Mouse (Mus musculus): Measurements from ENCODE around the gene Myo15b. TPM values are rescaled to one million over a fixed set of nuclear protein-coding genes. Genes with fewer than 3 reads are reported as not detected.

Myo15b gene
- polyA plus RNA-seq, 1 experiment from 2014 or later: 12.6 TPM

Other genes starting within 250 kb of the Myo15b start
- 42.8 and 47.1 TPM in 2 replicates for gene Mif4gd, start 245.4 kb upstream of the Myo15b start, polyA plus RNA-seq (2015; fragmentation: Nextera tagmentation; extraction: Ambion mirVana)
- gene Slc25a19, start 230.1 kb upstream of the Myo15b start, polyA plus RNA-seq (2015; fragmentation: Nextera tagmentation; extraction: Ambion mirVana): 51.0 and 56.1 TPM in 2 replicates
- 86.5 and 87.0 TPM in 2 replicates for gene Grb2, start 149.8 kb upstream of the Myo15b start, polyA plus RNA-seq (2015; fragmentation: Nextera tagmentation; extraction: Ambion mirVana)
- gene Tmem94, start 93.0 kb upstream of the Myo15b start, polyA plus RNA-seq (2015; fragmentation: Nextera tagmentation; extraction: Ambion mirVana): 33.4 and 34.5 TPM in 2 replicates
- gene Caskin2, start 44.8 kb upstream of the Myo15b start, polyA plus RNA-seq (2015; fragmentation: Nextera tagmentation; extraction: Ambion mirVana): 21.5 and 23.6 TPM in 2 replicates
- 48.1 and 50.2 TPM in 2 replicates for gene Tsen54, start 43.7 kb upstream of the Myo15b start, polyA plus RNA-seq (2015; fragmentation: Nextera tagmentation; extraction: Ambion mirVana)
- 58.3 and 64.5 TPM in 2 replicates for gene Llgl2, start 34.4 kb upstream of the Myo15b start, polyA plus RNA-seq (2015; fragmentation: Nextera tagmentation; extraction: Ambion mirVana)
- 4.7 and 5.0 TPM in 2 replicates for gene Smim5, start 41.6 kb downstream of the Myo15b start, polyA plus RNA-seq (2015; fragmentation: Nextera tagmentation; extraction: Ambion mirVana)
- 11.8 and 12.8 TPM in 2 replicates for gene Smim6, start 53.6 kb downstream of the Myo15b start, polyA plus RNA-seq (2015; fragmentation: Nextera tagmentation; extraction: Ambion mirVana)
- gene Sap30bp, start 74.9 kb downstream of the Myo15b start, polyA plus RNA-seq (2015; fragmentation: Nextera tagmentation; extraction: Ambion mirVana): 35.9 and 38.9 TPM in 2 replicates
- 25.3 and 26.9 TPM in 2 replicates for gene Recql5, start 75.1 kb downstream of the Myo15b start, polyA plus RNA-seq (2015; fragmentation: Nextera tagmentation; extraction: Ambion mirVana)
- gene Itgb4, start 116.3 kb downstream of the Myo15b start, polyA plus RNA-seq (2015; fragmentation: Nextera tagmentation; extraction: Ambion mirVana): 2.5 and 3.4 TPM in 2 replicates
- 222 and 240 TPM in 2 replicates for gene Galk1, start 154.3 kb downstream of the Myo15b start, polyA plus RNA-seq (2015; fragmentation: Nextera tagmentation; extraction: Ambion mirVana)
- 1,676 and 1,744 TPM in 2 replicates for gene H3f3b, start 169.6 kb downstream of the Myo15b start, polyA plus RNA-seq (2015; fragmentation: Nextera tagmentation; extraction: Ambion mirVana)
- 41.2 and 46.6 TPM in 2 replicates for gene Unk, start 171.9 kb downstream of the Myo15b start, polyA plus RNA-seq (2015; fragmentation: Nextera tagmentation; extraction: Ambion mirVana)
- 1.00 and 1.4 TPM in 2 replicates for gene Unc13d, start 219.6 kb downstream of the Myo15b start, polyA plus RNA-seq (2015; fragmentation: Nextera tagmentation; extraction: Ambion mirVana)
- 99.4 and 123 TPM in 2 replicates for gene Wbp2, start 228.6 kb downstream of the Myo15b start, polyA plus RNA-seq (2015; fragmentation: Nextera tagmentation; extraction: Ambion mirVana)